In the genomic region with DNA sequence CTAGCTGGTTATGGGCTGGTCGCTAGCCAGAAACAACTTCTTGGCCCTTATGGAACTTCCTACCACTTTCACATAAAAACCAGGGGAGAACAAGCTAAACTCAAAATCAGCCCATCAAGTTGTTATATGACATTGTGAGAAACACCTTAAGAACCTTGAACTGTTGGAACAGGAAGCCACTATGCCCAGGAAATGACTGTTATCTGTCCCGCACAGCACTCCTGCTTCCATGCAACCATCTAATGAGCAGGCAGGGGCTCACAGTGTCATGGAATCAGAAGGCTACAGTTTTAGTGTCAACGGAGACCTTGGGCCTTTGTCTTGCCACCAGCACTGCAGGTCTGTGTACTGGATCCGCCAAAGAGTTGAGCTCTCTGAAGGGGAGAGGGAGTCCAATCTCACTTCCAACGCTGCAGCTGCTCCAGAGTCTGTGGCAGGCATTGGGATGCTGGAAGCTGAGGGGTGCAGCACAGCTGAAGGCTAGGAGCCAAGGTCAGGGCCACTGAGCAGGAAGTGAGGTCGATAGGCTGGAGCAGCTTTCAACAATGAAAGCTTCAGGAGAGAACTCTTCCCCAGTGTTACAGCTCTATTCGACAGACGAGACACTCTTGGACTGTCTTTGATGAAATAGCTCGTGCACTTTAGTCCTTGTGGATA, we compare ENCODE assay signal across 14 mouse cellular contexts. TPM values are rescaled to one million over a fixed set of nuclear protein-coding genes. Genes with fewer than 3 reads are reported as not detected.
DNase-seq lines count a peak whose midpoint lies in the region; ATAC-seq lines count a peak whose summit lies in the region.
"Had no signal": no experiment of that assay in that cellular context is flagged by ENCODE, and none has a peak within 500 bp of the region (broad histone marks: within the 10 kb centered on the region; RNA-seq: fewer than 3 reads in every experiment).

No protein-coding gene starts in this region.

- no peak overlapping the region for H3K4me2 ChIP-seq in heart, embryonic 16.5 days (ENCODE audit: low read depth, low read length)
- H3K4me2 ChIP-seq: forebrain, embryonic 13.5 days; heart, embryonic 13.5 days; lung, embryonic 14.5 days; midbrain, embryonic 12.5 days had no signal

- no peaks in the 10 kb centered on the region for H3K36me3 ChIP-seq in heart, embryonic 16.5 days (ENCODE audit: control insufficient read depth, insufficient read depth)
- H3K36me3 ChIP-seq: heart, embryonic 13.5 days; midbrain, embryonic 12.5 days had no signal

- DNase-seq in heart, postnatal 25 days (ENCODE audit: low spot score) = no peak
- peak; percentile 30 for DNase-seq in lung, postnatal 10 days
- DNase-seq in lung, postnatal 25 days (ENCODE audit: low spot score) = no peak
- no peak for DNase-seq in frontal cortex, postnatal 36 days (ENCODE audit: low spot score in 2 of 2)
- DNase-seq in thymus, postnatal 14 days = no peak
- DNase-seq: gastrocnemius, adult 2 months; liver; lung, embryonic 14.5 days had no signal

- no peaks in the 10 kb centered on the region for H3K27me3 ChIP-seq in heart, embryonic 16.5 days (ENCODE audit: control insufficient read depth, insufficient read depth, low read length)
- H3K27me3 ChIP-seq: forebrain, embryonic 13.5 days; heart, embryonic 13.5 days; midbrain, embryonic 12.5 days had no signal

- 0 out of 2 replicates have a peak, but pooled peaks have one; percentile 18 for ATAC-seq in heart, embryonic 16.5 days (replicated peaks; ENCODE audit: extremely low read depth, insufficient read depth, low FRiP score)
- ATAC-seq in activated CD4-positive, CD25-positive, alpha-beta regulatory T cell, adult 4 months = peak; percentile 41
- ATAC-seq: forebrain, embryonic 13.5 days; hindbrain, postnatal 0 days had no signal

- no peak overlapping the region for H3K27ac ChIP-seq in heart, embryonic 16.5 days (ENCODE audit: low read length)
- H3K27ac ChIP-seq: forebrain, embryonic 13.5 days; gastrocnemius, adult 2 months; heart, embryonic 13.5 days; hindbrain, postnatal 0 days; midbrain, embryonic 12.5 days had no signal

- no peaks in the 10 kb centered on the region for H3K4me1 ChIP-seq in heart, embryonic 16.5 days (ENCODE audit: control insufficient read depth, insufficient read depth, low read length)
- H3K4me1 ChIP-seq: forebrain, embryonic 13.5 days; midbrain, embryonic 12.5 days had no signal

- WGBS in heart, embryonic 16.5 days = 60% methylated on average over 9 of the region's 9 CpGs

- H3K9ac ChIP-seq in heart, embryonic 16.5 days (ENCODE audit: low read length) = no peak overlapping the region
- H3K9ac ChIP-seq: forebrain, embryonic 13.5 days; heart, embryonic 13.5 days; lung, embryonic 14.5 days; midbrain, embryonic 12.5 days had no signal

- H3K9me3 ChIP-seq in heart, embryonic 16.5 days (replicated peaks; ENCODE audit: control insufficient read depth, low read length) = no peaks in the 10 kb centered on the region
- H3K9me3 ChIP-seq: forebrain, embryonic 13.5 days; heart, embryonic 13.5 days; midbrain, embryonic 12.5 days had no signal

- H3K4me3 ChIP-seq in heart, embryonic 16.5 days (ENCODE audit: low read length) = no peak overlapping the region
- H3K4me3 ChIP-seq: forebrain, embryonic 13.5 days; gastrocnemius, adult 2 months; heart, embryonic 13.5 days; midbrain, embryonic 12.5 days had no signal

- intact Hi-C loops in heart, postnatal 25 days (cut with DNase I) = no loop called here

RNA-seq across cellular contexts. Expression of gene B3gnt2, which starts 36.6 kb away (rescaled TPM):
- 6.4 and 6.9 TPM in 2 replicates for polyA plus RNA-seq in heart, embryonic 16.5 days (2015; fragmentation: Nextera tagmentation; extraction: Ambion mirVana)
- 1 to 10 TPM; 4.8 to 6.0 TPM for total RNA-seq in heart, postnatal 25 days (2021)
- 1 to 10 TPM; 4.7 to 9.8 TPM for polyA plus RNA-seq in activated CD4-positive, CD25-positive, alpha-beta regulatory T cell, adult 4 months (2017; shearing (Covaris generic))
